Mouse (Mus musculus) telencephalon, adult 2 months (tissue): Measurements from ENCODE around the gene Afg1l.

Source experiments
- DNase-seq: peaks from one replicate; pipeline ENCODE4 v3.0.0-alpha.2; 2011; ENCODE audit warnings: low read depth, low spot score

The Afg1l gene

DNA sequence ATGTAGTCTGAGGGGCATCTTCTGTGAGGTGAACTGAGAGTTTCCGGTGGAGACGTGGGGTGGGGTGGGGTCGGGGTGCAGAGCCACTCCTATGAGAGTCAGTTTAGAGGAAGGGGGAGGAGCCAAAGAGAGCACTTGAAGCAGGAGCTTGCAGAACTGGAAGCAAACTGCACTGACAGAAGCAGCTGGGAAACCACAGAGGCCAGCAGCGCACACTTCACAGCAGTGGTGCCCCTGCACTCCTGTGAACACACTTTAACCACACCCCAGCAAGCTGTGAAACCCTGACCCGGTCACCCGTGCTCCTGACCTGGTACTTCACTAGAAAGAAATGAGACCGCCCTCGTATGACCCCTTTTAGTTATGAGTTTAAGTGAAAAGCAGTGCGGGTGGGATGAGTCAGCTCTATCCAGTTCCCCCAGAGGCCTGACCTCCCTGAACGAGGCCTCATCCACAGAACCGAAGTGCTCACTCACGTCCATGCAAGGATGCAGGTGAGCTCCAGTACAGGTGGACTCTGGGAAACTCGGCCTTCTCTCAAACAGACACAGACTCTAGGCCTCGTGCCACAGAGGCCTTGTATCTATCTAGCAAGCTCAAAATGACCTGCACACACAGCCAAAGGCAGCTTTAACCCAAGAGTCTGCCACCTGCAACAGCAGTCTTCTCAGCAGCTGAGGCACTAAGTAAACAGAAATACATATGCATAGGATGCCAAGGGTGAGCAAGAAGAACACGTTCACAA, 208.9 kb downstream of the Afg1l start:
- DNase-seq = no peak

DNA sequence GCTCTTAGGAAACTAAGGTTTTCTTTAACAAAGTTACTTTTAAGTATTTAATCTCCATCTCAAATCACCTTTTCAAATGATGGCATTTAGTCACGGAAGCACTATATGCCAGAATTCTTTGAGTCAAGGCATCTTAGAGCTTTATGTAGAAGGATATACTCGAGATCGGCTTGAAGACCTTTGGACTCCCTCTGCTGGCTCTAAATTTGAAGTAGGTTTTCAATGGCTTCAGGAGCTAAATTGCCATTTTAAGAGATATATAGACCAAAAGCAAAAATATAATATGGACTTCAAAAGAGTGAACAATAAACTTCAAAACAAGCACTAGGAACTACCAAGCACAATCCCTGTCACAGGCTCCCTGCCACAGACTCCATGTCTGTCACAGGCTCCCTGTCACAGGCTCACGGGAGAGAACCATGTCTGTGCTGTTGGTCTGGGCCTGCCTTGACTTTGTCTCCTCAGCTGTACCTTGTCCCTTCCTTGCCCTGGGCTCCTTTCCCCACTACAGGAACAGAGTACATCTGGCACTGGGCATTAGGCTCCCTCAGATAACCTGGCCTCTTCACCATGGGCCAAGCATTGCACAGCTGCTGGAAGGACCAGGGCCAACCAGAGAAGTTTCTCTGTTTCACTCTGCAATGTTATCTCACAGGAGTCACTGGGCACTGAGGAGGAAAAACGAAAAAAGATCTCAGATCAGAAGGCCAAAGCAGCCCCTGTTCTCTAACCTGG, 210.4 kb downstream of the Afg1l start:
- no peak for DNase-seq

GRCm38 (mm10) chr10:42265021-42265689, 213.2 kb downstream of the Afg1l start:
- no peak for DNase-seq

- DNase-seq = no peak
Observed at GRCm38 (mm10) chr10:42264195-42264594, 214.2 kb downstream of the Afg1l start.

DNA sequence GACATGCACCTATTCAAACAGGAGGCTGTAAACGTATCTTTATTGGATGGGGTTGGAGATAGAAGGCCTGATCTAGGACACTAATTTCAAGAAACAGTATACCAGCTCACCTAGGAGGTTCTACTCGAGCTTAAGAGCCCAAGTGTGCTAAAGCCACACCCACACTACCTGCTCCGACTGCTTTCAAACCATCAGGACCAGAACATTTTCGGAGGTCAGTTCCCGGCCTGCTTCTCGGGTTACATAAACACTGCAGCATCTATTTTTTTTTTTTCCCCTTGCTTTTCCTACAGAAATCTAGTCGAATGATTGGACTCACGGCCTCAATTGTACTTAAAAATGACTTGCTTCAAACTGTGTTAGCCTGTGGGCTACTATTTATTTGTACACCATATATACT, 214.7 kb downstream of the Afg1l start:
- no peak for DNase-seq
